Mouse (Mus musculus) layer of hippocampus, postnatal 25 days (tissue): ENCODE results near the gene Cacna1a. TPM values are rescaled to one million over a fixed set of nuclear protein-coding genes. Genes with fewer than 3 reads are reported as not detected.
A peak's percentile ranks its signal among the peaks of the same experiment; 100 is the strongest.
"Not testable (repeated sequence)": the region's sequence is repeated elsewhere in the genome, so short reads cannot be mapped to it uniquely, and the experiment has no call there.

Experiments
- DNase-seq, 2 experiments: peaks; one replicate each; pipeline ENCODE4 v3.0.0; 2022; ENCODE audit warnings: mixed read lengths in 2 of 2, low spot score in 1 of 2; ENCODE audit errors: extremely low spot score in 1 of 2
- total RNA-seq, 2 experiments: library from RNA; stranded (reverse); gene quantifications; 2 replicates each; pipeline ENCODE4 v1.2.3; 2021

Cacna1a gene
- total RNA-seq, 2 experiments from 2014 or later = 175 to 232 TPM

DNA sequence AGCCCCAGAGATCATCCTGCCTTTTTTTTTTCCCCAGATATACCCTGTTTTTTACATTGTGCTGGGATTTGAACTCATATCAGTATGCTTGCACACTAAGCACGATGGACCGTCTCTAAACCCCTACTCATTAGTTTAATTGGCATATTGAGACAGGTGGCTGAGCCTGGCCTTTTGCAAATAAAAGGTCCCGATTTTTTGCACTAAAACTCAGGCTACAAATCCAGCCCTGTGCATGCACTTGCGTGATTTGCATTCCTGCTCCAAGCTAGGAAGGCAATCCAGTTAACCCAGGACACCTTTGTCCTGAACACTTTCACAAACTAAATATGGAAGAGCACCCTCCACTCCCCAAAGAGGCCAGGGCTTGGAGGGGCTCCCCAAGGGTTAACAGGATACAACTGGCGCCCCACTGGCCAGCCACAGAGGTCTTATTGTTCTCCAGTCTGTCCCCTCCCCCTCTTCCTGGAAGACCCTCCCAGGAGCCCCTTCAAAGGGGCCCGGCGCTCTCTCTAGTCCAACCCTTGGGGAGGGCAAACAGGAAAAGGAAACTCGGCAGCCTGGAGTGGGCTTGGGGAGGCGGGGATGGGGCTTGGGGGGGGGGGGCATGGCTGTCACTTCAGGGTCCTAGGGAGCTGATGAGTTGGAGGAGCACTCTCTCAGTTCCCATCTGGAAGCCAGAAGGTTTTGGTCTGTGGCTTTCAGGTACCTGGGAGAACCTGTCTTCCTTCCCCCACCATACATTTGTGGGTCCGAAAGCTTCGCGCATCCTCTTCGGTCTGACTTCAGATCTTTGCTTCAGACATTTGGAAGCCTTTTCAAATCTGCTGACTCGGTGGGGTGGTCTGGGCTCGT is 267.3 kb downstream of the Cacna1a start:
- DNase-seq = no peak

DNA sequence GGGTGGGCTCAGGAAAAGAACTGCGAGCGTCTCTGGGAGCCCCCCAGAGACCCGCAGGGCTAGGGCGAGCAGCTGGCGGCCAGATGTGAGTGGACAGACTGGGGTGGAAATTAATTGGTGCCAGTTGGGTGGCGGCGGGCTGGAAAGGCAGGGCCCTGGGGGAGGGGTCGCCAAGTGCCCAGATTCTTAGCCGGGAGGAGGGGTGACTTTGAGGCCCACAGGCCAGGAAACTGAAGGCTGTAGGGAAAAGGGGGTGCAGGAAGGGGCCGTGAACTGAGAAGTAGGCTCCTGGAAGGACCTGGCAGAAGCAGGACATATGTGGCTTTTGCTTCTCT is 267.9 kb downstream of the Cacna1a start:
- no peak for DNase-seq

DNA sequence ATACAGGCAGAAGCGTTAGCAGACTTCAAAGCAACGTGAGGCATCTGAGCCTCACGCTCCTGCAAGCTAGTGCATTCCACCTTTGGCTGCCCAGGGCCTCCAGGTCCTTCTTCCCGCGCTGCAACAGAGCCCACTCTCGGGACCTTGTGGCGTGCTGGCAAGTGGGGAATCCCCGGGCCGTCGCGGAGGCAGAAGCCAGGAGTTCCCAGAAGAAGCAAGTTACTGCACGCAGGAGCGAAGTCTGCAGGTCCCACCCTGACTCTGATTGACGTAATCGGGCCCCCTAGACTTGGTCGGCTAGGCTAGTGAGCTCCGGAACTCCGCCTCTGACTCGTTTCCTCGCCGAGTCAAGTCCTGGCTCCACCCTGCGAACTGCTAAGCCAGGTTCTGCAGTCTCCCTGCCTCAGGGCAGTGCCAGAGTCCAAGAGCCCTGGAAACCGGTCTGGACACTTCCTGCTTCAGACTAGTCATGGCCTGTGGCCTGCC is 268.4 kb downstream of the Cacna1a start:
- no peak for DNase-seq

DNA sequence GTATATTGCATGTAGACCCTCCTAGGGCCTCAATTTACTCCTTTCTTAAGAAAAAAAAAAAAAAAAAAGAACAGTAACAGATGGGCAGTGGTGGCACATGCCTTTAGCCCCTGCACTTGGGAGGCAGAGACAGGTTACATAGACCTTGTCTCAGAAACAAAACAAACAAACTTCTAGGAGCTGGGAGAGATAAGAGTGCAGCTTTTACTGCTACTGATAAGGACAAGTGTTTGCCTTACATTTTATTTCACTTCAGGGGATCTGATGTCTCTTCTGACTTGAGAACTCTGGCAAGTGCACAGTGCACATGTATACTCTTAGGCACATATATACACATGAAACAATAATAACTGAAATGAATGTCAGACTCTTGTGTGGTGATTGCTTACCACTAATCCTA is 269.0 kb downstream of the Cacna1a start:
- DNase-seq = no peak

DNA sequence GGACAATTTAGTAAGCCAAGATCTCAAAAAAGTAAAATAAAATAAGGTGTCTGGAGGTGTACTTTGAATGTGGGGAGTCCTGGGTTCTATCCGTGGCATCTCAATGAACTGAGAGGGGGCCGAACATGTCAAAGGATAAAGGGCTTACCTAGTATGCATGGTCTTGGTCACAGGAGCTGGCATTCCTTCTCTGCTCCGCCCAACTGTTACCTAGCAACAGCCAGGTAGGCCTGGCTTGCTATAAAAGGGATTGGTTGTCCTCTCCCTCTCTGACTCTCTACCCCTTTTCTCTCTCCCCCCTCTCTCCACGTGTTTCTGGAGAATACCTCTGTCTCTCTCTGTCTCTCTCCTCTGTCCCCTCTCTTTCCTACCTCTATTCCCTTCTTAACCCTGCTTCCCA is 269.4 kb downstream of the Cacna1a start:
- DNase-seq = no peak

DNA sequence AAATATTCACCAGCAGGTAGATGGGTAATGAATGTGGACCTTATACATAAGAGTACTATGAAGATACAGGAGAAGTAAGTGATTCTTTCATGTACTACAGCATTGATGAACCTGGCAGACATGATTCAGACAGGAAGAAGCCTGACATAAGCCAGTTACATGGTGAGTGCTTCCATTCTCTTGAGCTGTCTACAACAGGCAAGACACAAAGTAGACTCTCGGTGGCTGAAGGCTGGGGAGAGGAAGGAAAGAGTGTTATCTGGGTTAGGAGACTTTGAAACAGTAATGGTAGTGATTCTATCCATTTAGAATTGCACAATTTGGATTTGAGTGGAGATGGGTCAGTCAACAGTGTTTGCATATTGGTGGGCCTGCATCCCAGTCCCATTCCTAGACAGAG is 270.7 kb downstream of the Cacna1a start:
- no peak for DNase-seq

DNA sequence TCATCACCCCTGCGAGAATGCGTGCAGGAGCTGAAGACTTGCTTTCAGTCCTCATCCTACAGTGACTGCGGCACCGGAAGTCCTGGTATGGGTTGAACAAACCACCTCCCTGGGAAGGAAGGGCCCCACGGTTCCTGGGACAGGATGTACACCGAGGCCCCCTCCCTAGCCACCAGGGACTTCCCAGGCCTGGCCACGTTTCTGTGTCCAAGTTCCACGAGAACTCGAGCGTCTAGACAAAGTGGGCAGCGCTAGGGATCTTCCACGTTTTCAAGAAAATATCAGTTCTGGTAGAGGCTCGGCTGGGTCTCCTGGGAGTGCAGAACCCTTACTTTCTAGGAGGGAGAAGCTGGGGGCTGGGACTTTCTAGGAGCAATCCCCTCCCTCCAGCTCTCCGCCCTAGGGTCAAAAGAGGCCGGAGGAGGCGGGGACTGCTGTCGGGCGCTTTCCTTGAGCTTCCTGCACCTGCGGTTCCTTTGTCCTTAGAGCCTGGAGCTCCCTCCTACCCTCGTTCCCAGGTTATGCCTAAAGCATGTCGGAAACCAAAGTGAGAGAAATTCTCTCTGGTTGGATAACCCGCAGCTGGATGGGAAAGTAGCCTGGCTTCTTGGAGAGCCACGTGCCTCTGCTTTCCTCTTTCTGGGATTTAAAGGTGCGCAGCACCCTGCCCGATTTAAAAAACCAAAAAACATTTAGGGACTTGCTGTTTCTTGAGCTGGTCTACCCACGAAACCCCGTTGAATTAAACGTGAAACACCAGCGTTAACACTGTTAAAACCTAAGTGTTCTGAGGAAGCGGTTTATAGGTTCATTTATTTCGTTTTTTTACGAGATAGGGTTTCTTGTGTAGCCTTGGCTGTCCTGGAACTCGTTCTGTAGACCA is 271.9 kb downstream of the Cacna1a start:
- no peak for DNase-seq

DNA sequence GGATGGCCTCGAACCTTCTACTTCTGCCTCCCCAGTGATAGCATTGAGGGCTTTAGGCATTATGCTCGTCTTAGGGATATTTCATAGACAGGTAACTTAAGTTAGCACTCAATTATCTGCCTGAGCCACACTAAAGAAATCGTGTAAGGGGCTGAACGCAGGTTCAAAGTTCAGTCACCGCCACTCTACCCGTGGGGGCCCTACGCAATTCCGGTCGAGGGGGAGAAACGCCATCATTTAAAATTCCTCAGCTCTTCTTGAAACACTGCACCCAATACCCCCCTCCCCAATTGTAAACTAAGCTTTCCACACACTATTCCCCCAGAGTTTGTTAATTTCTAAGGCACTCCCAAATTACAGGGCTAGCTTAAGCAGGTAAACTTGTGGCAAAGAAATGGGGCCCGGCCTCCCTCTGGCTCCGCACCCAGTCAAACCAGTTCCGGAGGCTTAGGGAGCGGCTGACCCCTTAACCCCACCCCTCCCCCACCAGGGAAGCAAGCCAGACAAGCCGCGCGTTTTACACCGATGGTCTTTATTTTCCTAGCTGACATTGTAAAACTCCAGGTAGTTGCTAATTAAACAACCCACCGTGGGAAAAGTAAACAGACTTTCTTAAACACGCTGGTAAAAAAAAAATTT is 272.7 kb downstream of the Cacna1a start:
- DNase-seq = no peak

DNA sequence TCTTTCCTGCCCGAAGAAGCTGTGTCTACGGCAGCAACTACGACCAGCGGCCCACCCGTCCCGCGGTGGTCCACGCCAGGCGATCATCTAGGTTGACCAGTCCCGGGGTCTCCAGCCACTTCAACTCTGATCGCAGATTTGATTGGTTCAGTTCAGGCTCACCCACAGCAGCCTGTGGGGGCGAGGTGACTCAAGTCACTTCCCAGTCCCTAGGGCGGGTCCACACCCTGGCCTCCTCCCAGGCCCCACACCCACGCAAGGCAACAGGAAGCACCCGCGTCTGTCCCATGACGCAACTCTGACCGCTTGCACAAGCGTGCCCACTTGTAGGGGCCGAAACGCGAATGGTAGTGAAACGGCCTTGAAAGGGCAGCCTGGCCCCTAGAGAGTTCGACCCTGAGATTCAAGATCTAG is 273.2 kb downstream of the Cacna1a start:
- DNase-seq = no peak

DNA sequence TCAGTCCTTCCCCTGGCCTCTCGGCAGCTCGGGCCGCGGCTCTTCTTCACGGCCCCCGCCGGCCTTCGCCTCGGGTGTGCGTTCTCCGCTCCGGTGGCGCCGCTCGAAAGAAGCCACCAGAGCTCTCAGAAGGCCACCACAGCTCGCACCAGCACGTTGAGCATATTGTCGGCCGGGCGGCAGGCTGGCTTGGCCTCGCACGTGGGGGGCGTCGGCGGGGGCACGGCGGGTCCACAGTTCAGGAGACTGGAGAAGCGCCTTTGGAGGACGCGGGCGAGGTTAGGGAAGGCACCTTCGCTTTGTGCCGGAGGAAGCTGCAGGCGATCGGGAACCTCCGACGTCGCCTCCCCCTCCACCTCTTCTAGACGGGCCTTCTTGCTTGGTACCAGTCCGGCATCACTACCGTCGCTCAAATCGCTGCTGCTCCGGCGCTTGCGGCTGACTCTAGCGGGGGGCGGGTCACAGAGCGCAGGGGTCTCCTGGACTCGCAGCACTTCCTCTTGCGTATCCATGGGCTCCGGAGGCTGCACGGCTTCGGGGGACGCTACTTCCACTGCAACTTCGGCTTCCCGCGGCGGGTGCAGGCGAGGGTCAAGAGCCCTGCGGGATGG is 273.8 kb downstream of the Cacna1a start:
- DNase-seq = no peak

DNA sequence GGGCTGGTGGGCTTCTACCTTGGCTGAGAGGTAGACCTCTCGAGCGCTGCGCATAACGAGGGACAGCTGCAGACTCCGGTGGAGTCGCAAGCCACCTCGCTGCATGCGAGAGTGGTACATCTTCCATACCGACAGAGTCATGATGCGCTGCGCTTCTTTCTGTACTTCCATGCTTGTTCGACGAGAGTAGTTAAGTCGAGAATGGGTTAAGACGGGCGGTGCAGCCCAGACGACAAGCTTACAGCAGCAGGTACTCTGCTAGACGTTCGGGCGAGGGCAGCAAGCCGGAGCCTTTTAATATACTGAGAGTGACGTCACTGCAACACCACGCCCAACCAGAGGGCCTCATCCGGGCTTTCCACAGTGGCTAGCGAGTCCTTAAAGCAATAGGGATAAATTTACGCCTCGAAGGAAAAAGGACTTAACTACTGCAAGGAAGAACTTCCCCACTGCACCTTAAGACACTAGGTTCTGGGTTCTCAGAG is 274.4 kb downstream of the Cacna1a start, which contains the start of gene Ier2:
Gene Ier2 (minus strand): TSS at position 272 of the 485 bp plus-strand sequence.
- peak; percentile 86 to 87 for DNase-seq

DNA sequence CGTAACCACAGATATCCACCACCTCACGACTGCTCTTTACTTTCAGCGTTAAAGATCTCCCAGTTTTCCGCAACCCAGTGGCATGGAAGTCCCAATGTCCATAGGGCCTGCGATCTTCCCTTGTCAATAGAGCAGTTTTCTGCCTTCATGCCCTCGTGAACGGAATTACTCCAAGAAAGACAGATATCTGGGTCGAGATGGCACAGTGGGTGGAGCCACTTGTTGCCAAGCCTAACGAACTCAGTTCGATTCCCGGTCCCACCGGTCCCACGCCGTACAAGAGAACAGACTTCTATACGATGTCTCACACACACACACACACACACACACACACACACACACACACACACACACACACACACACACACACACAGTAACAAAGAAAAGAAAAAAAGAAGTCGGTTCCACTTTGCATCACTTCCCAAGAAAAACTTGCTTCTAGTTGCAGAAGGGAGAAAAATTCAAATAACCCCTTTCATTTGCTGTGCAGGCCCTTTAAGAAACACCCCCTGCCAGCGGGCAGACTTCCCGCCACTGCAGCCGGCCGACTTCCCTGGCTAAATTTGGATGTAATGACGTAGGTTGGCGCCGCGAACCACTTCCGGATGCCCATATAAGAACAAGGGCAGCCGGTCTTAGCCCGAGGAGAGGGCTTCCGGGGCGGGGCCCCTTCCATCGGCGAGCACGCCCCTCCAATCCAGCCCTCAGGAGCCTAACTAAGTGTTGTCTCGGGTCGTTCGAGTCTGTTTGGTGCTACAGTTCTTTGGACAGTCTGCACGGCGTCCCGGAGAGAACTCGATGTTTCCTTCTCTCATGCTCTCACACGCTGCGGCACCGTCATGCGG is 275.5 kb downstream of the Cacna1a start:
- peak; percentile 89 to 90 for DNase-seq

DNA sequence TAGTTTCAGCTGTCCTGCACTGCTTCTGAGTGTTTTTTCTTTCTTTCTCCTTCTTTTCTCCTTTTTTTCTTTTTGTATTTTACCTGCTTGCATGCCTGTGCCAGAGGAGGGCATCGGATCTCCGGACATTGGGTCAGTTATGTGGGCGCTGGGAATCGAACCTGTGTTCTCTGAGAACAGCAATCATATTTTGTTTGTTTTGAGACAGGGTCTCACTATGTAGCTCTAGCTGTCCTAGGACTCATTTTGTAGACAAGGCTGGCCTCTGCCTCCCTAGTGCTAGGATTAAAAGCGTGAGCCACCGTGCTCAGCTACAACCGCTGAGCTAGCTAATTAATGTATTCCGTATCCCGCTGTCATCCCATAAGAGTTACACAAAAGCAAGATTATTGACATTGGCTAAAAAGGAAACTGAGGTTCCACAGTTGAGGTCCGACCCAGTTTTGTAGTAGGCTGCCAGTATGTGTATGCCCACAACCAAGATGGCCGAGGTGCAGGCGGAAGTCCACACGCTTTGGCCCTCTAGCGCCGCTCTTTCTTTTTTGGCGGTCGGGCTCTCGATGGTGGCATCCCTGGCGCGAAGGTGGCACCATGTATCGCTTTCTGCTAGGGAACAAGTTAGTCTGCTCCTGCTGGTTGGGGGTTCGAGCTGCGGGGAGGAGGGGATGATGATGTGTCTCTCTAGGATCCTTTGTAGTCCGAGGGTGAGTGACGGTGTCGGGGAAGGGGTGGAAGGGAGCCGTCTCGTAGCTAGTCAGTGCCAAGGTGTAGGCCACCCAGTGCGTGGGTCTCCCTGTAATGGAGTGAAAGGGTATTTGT is 276.5 kb downstream of the Cacna1a start:
- DNase-seq = peak; percentile 66 to 76

DNA sequence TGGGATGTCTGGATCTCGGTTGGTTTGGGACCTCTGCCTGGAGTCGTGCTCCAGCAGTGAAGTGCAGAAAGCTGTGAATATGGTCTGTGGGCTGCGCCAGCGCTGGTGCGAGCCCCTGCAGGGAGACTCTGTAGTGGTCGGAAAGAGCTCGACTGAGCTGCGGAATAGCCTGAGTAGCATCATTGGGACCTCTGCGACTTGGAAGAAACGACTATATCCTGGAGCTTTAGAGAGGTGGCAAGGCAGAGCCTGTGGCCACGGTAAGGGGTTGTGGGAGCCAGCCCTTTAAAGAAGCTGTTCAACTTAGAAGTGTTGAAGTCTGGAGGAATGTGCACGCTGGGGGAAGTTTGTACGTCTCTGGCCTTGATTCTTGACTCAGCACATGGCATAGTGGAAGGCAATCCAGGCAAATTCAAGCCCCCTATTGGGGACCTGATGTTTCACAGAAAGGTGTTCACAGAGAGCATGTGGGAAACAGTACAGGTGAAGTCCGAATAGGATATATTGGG is 277.2 kb downstream of the Cacna1a start:
- DNase-seq = no peak

DNA sequence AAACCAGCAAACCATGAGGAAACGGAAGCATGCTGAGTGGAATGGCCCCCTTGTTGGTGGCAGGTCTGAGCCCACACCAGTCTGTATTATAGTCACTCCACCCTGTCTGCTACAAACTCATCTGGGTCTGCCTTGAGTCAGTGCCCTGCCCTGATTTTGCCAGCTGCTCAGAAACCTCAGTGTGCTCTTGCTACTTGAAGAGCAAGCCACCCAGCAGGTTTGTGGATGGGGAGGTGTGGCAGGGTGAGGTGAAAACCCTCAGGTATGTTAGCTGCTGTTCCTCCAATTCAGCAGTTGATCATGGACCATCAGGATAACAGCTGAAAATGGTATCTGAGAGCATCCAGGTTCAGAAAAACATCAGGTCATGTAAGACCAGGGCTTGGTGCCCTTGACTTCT is 279.8 kb downstream of the Cacna1a start:
- no peak for DNase-seq

DNA sequence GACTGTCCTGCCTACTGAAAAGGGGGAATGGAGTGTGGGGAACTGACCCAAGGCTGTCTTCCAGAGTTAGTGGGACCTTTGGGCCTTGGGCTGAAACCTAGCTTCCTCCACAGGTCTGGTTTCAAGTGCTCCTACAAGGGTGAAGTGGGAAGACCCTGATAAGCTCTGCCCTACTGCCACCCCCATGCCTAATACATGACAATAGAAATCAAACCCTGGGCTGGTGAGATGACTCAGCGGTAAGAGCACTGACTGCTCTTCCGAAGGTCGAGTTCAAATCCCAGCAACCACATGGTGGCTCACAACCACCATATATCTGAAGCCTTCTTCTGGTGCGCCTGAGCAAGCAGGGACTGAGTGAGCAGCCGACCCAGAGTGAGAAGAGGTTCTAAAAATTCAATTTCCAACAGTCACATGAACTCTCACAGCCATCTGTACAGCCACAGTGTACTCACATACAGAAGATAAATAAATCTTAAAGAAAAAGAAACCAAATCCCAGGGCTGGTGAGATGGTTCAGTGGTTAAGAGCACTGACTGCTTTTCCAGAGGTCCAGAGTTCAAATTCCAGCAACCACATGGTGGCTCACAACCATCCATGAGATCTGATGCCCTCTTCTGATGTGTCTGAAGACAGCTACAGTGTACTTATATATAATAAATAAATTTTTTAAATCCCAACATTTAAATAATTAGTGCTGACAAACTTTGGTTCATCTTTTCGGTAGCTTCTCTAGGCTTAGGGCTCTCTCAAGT is 280.7 kb downstream of the Cacna1a start:
- DNase-seq = no peak

DNA sequence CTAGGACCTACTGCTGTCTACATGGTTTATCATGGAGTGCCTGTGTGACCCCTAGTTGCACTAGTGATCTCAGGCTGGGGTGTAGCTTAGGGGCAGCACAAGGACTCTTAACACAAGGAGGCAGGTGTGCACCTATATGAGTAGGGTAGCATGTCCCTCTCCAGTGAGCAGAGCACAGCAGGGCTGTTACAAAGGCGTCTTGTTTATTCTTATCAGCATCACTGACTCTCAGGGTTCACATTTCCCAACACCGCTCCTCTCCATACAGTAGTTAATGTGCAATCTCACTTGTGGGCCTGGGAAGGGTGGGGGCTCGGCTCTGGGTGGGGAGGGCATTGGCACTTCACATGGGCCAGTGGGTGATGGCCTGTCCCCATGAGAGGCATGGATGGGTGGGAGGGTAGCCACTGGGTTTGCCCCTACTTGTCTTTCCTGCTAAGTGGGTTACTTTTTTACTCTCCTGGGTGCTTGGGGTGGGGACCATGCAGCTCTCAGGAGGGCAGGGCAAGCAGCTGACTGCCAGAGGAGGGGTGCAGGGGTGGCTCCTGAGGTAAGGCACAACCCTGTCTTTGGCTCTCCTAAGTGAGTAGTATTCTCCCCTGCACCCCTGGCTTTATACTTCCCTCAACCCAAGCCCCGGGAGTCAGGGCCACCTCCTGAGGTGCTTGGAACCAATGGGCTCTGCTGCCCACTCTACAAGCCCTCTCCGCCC is 282.2 kb downstream of the Cacna1a start:
- not testable (repeated sequence) for DNase-seq
